Mouse (Mus musculus) intestine, embryonic 15.5 days (tissue): ENCODE measurements around the gene Akr7a5. TPM values are rescaled to one million over a fixed set of nuclear protein-coding genes. Genes with fewer than 3 reads are reported as not detected.

ENCODE experiments used
- ATAC-seq: fragments of 200-750 bp; cut with Nextera tagmentation; 2 replicates; pipeline ENCODE4 v1.8.0; 2017; ENCODE audit warnings: moderate TSS enrichment, moderate library complexity
- H3K27ac ChIP-seq: fragments of 300-500 bp; sonication (generic); 2 replicates; pipeline ENCODE4 v1.5.1; 2015; ENCODE audit warnings: mild to moderate bottlenecking, inconsistent platforms
- H3K27me3 ChIP-seq: fragments of 300-500 bp; sonication (generic); replicated peaks from 2 replicates; pipeline ENCODE4 v1.6.1; 2015; ENCODE audit warnings: inconsistent platforms
- H3K36me3 ChIP-seq: fragments of 300-500 bp; sonication (generic); 2 replicates; pipeline ENCODE4 v1.6.1; 2015; ENCODE audit warnings: inconsistent platforms
- H3K4me1 ChIP-seq: fragments of 300-500 bp; sonication (generic); replicated peaks from 2 replicates; pipeline ENCODE4 v1.6.1; 2015; ENCODE audit warnings: inconsistent platforms
- H3K4me2 ChIP-seq: fragments of 300-500 bp; sonication (generic); replicated peaks from 2 replicates; pipeline ENCODE4 v1.6.1; 2015; ENCODE audit warnings: mild to moderate bottlenecking, inconsistent platforms
- H3K4me3 ChIP-seq: fragments of 300-500 bp; sonication (generic); replicated peaks from 2 replicates; pipeline ENCODE4 v1.5.1; 2015; ENCODE audit warnings: inconsistent platforms
- H3K9ac ChIP-seq: fragments of 300-500 bp; sonication (generic); 2 replicates; pipeline ENCODE4 v1.6.1; 2015; ENCODE audit warnings: inconsistent platforms
- H3K9me3 ChIP-seq: fragments of 300-500 bp; sonication (generic); 2 replicates; pipeline ENCODE4 v1.6.1; 2016; ENCODE audit warnings: inconsistent platforms
- WGBS: fragments of 180-500 bp; shearing (Covaris S2); methylation state at CpG from one replicate; pipeline ENCODE4 v1.1.7; 2015; 5-methylcytosine and 5-hydroxymethylcytosine counted together
- polyA plus RNA-seq: library from polyadenylated mRNA; unstranded; fragments of >200 nt; fragmentation: Nextera tagmentation; extraction: Ambion mirVana; gene quantifications from 2 replicates; pipeline ENCODE4 v1.2.1, GENCODE M21; 2015

Gene Akr7a5
- polyA plus RNA-seq, 1 experiment from 2014 or later: 170 TPM

DNA sequence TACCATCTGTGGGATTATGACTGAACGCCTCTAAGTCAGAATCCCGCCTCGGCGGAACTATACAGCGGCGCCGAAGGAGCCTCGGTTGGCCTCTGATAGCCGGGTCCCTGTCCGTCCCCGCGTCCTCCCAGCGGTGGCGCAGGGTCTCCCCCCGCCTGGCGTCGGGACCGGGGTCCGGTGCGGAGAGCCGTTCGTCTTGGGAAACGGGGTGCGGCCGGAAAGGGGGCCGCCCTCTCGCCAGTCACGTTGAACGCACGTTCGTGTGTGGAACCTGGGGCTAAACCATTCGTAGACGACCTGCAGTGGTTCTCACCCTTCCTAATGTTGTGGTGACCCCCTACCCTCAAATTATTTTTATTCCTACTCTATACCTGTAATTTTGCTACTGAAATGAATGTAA, 27.6 kb downstream of the Akr7a5 start:
- no peaks in the 10 kb centered on the region for H3K9me3 ChIP-seq
- WGBS: 53% methylated on average over 33 of the region's 33 CpGs
- H3K4me3 ChIP-seq: no peak overlapping the region
- H3K9ac ChIP-seq: no peak overlapping the region
- no peak for ATAC-seq
- H3K36me3 ChIP-seq: no peaks in the 10 kb centered on the region
- no peak overlapping the region for H3K4me2 ChIP-seq
- 0 out of 2 replicates have a peak, but pooled peaks cover 7% of the 10 kb centered on the region for H3K4me1 ChIP-seq
- H3K27ac ChIP-seq: no peak overlapping the region
- peaks cover 5% of the 10 kb centered on the region for H3K27me3 ChIP-seq

DNA sequence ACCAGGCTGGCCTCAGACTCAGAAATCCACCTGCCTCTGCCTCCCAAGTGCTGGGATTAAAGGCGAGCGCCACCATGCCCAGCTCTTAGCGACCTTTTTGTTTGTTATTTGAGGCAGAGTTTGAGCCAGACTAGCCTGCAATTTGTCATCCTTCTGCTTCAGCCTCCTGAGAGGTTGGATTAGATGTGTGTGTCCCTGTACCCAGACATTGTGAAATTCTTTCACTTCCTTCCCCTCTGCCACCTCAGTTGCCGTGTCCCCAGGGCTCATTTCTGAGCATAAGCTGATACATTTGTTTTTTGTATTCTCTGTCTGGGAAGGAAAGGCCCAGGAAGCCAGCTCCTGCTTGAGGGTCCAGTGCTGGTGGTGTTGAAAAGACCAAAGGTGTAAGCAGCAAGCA, 30.3 kb downstream of the Akr7a5 start:
- no peaks in the 10 kb centered on the region for H3K9me3 ChIP-seq
- H3K4me1 ChIP-seq: 0 out of 2 replicates have a peak, but pooled peaks cover 3% of the 10 kb centered on the region
- WGBS: 75% methylated on average over 4 of the region's 4 CpGs
- H3K9ac ChIP-seq: no peak overlapping the region
- H3K27ac ChIP-seq: no peak overlapping the region
- ATAC-seq: no peak
- 0 out of 2 replicates have a peak, but pooled peaks cover 3% of the 10 kb centered on the region for H3K36me3 ChIP-seq
- no peak overlapping the region for H3K4me2 ChIP-seq
- no peak overlapping the region for H3K4me3 ChIP-seq
- H3K27me3 ChIP-seq: peaks cover 5% of the 10 kb centered on the region

DNA sequence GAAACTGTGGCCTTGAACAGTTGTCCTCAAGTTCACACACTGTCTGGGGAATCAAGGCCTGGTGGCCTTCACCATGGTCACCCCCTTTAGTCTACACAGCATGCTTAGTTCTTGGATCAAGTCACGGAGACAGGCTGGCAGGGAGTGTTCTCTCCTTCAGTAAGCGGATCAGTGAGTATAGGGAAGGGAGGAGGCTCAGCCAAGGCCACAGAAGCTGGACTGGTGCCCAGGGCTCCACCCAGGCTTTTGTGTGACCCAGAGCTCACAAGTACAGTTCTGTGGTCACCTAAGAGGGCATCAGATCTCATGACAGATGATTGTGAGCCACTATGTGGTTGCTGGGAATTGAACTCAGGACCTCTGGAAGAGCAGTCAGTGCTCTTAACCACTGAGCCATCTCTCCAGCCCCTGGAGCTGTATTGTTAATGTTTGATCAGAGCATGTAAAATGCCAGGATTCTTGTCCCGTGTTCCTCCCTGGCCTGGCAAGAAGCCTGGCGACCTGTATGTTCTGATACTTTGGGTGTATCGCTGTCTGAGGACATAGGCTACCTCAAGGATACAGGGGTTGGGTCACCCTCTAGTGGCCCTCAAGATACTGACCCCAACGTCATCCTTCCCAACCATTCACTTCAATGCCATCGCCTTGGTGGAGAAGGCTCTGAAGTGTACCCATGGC, 31.2 kb downstream of the Akr7a5 start:
- Histone ChIP-seq H3K27ac (no peak overlapping the region), H3K4me3 (no peak overlapping the region), H3K9ac (no peak overlapping the region), H3K4me2 (no peak overlapping the region), H3K27me3 (peaks cover 5% of the 10 kb centered on the region), H3K9me3 (no peaks in the 10 kb centered on the region), H3K4me1 (0 out of 2 replicates have a peak, but pooled peaks cover 3% of the 10 kb centered on the region), H3K36me3 (peaks cover 10% of the 10 kb centered on the region)
- 72% methylated on average over 7 of the region's 7 CpGs for WGBS
- no peak for ATAC-seq

DNA sequence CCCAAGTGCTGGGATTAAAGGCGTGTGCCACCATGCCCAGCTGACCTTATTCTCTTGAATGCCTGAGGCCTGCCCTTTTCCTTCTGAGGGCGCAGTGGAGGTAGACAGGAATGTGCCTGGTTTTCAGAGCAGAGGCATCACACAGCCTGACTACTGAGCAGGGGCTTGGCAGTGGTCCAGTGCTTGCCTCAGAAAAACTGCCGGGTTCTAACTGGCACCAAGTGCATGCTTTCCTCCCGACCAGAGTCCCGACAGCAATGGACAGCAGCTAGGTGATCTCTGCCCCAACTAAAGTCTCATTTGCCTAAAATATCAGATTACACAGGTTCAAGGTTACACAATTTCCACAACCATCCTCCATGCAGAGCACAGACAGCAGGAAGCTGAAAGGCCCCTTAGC, 33.2 kb downstream of the Akr7a5 start:
- Histone ChIP-seq H3K27ac (no peak overlapping the region), H3K9ac (no peak overlapping the region), H3K4me3 (no peak overlapping the region), H3K9me3 (no peaks in the 10 kb centered on the region), H3K36me3 (peaks cover 26% of the 10 kb centered on the region), H3K4me2 (no peak overlapping the region), H3K27me3 (no peaks in the 10 kb centered on the region), H3K4me1 (no peaks in the 10 kb centered on the region)
- WGBS: 54% methylated on average over 5 of the region's 5 CpGs
- no peak for ATAC-seq

DNA sequence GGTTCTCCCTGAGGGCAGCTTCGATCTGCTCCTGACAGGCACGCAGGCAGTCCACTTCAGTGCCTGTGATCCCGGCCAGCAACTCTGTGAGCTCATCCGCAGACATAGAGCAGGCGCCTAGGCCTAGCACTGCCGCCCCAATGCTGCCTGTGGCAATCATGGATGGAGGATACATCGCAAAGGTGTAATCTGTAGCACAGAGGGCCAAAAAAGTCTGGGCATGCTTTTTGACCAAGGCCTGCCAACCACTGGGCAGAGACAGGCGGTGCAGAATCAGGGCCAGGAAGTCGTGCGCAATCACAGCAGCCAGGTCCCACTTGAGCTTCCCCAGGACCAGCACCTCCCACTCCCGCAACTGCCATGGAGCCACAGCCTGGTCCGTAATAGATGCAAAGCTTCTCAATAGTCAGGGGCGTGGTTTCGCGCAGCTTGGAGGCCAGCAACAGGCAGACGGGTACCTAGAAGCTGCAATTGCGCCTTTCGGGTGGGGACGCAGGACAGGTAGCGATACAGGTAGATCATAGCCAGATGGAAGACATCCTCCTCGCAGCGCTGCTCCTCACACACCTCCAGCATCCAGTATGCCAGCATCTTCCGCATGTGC, 35.0 kb downstream of the Akr7a5 start:
- 82% methylated on average over 23 of the region's 23 CpGs for WGBS
- no peak overlapping the region for H3K27ac ChIP-seq
- no peak overlapping the region for H3K4me2 ChIP-seq
- no peaks in the 10 kb centered on the region; the same call in 1 of the 2 replicates for H3K4me1 ChIP-seq
- no peak overlapping the region for H3K4me3 ChIP-seq
- no peak overlapping the region for H3K9ac ChIP-seq
- ATAC-seq: no peak
- H3K9me3 ChIP-seq: no peaks in the 10 kb centered on the region
- H3K27me3 ChIP-seq: no peaks in the 10 kb centered on the region
- peaks cover 30% of the 10 kb centered on the region for H3K36me3 ChIP-seq

DNA sequence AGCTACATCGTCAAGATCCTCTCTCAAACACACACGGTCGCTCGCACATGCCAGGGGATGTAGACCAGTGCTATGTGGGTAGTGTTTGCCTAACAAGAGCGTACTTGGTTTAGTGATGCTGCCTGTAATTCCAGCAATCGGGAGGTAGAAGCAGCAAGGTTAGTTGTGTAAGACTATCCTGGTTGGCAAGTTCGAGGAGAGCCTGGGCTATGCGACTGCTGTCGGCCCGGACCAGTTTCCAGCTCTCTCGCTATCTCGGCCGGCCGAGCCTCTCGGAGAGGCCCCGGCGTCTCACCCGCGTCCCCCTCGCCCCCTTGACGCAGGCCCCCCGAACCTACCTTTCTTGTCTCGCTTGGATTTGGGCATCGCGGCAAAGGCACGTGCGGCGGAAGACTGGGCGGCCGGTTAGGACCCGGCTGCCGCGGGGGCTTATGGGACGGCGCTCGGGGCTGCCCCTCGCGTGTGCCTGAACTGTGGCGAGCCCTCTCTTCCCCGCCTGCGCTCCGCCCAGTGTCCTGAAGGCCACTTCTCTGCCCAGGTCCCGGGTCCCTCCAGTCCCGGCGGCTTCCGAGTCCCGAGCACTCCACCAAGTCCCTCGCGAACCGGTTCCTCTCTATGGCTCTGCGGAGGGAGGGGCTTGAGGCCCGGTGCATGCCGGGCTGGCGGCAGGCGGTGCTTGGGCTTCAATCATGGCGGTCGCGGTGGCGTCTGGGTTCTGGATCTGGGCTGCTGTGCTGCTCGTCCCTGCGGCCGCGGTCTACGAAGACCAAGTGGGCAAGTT, 41.6 kb downstream of the Akr7a5 start, which contains the start of the genes Mrto4, Emc1 and Ubr4:
Mrto4 (minus strand) TSS at position 646 of the 781 bp plus-strand sequence.
Emc1 (plus strand) TSS at position 657 of the 781 bp plus-strand sequence.
Ubr4 (plus strand) TSS at position 679 of the 781 bp plus-strand sequence.
- peak within 1 kb of the TSS; percentile 86 for H3K9ac ChIP-seq
- no peaks in the 10 kb centered on the region for H3K27me3 ChIP-seq
- no peaks in the 10 kb centered on the region for H3K9me3 ChIP-seq
- peak within 1 kb of the TSS; percentile 83 for H3K4me3 ChIP-seq
- H3K27ac ChIP-seq: peak within 1 kb of the TSS; percentile 96
- peak within 1 kb of the TSS; percentile 83 for H3K4me2 ChIP-seq
- H3K36me3 ChIP-seq: peaks cover 23% of the 10 kb centered on the region
- peak; percentile 97 for ATAC-seq
- H3K4me1 ChIP-seq: peaks cover 15% of the 10 kb centered on the region
- under 1% methylated on average over 64 of the region's 64 CpGs for WGBS

DNA sequence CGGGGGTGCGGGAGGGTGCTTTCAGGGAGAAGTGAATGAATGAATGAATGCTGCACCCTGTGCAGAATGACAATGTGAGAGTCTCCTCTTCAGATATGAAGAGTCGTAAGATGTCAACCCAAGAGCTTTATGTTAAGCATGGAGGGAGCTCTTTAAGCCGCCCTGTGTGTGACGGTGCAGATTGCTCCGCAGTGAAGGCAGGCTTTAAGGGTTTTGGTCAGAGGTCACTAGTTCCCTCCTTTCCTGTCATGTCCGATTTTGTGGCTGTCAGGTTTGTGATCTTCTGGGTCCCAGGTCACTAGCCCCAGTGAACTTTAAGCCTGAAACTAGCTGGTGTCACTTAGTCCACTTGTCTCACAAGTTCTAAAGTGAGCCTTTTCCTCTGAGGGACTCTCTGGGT, 42.3 kb downstream of the Akr7a5 start:
- Histone ChIP-seq H3K27ac (no peak overlapping the region; the same call in 1 of the 2 replicates), H3K4me3 (peak overlapping the region; percentile 83), H3K9ac (peak overlapping the region; percentile 86), H3K36me3 (peaks cover 23% of the 10 kb centered on the region), H3K9me3 (no peaks in the 10 kb centered on the region), H3K27me3 (no peaks in the 10 kb centered on the region), H3K4me2 (peak overlapping the region; percentile 83), H3K4me1 (peaks cover 15% of the 10 kb centered on the region)
- WGBS: 2% methylated on average over 7 of the region's 7 CpGs
- ATAC-seq: peak; percentile 47; the same call in 1 of the 2 replicates

DNA sequence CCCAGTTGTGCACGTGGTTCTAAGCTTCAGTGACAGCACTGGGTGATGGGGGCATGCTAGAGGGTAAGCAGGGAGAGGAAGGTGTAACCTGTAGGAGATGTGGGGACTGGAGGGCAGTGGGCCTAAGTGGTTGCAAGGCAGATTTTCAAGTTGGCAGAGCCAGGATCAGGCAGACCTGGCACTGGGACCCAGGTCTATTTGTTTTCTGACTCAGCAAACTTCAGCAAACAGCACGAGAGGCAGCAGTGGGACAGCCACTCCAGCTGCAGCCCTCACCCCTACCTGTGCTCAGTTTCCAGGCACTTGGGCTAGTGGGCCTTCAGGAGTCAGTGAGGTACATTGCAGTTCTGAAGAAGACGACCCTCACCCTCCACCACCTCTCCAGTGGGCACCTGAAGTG, 46.7 kb downstream of the Akr7a5 start:
- peaks cover 4% of the 10 kb centered on the region for H3K4me1 ChIP-seq
- ATAC-seq: no peak
- H3K9ac ChIP-seq: no peak overlapping the region
- no peaks in the 10 kb centered on the region for H3K27me3 ChIP-seq
- WGBS: 78% methylated on average over 3 of the region's 3 CpGs
- no peak overlapping the region for H3K27ac ChIP-seq
- no peaks in the 10 kb centered on the region for H3K9me3 ChIP-seq
- no peak overlapping the region for H3K4me2 ChIP-seq
- no peak overlapping the region for H3K4me3 ChIP-seq
- peaks cover 30% of the 10 kb centered on the region for H3K36me3 ChIP-seq

DNA sequence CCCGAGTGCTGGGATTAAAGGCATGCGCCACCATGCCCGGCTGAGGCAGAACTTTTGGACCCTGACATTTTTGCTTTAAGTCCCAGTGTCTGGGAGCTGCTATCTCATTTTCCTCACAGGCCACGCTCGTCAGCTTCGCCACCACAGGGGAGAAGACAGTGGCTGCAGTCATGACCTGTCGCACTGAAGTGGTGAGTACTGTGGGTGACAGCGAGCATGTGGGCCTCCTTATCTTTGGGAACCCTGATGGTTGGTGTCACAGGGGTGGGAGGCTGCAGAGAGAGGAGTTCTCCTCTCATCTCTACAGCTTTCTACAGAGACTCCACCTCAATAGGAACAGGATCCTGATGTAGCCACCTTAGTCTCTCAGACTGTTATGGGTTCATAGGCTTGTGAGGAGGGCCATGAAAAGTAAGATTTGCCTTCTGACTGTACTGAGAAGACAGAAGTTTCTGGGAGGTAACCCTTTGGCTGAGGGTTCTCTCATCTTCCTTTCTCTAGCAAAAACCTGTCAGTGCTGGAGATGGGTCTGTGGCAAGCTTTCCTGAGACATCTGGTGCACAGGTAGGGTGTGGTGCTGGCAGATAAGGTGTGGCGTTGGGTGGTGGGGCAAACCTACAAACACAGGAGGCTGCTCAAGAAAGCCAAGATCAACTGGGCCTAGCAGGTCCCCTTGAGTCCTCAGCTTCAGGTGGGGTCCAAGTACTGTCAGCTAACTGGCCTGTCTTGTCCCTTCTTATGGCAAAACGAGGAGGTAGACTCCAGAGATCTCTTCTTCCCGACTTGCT, 50.4 kb downstream of the Akr7a5 start:
- 93% methylated on average over 11 of the region's 11 CpGs for WGBS
- Histone ChIP-seq H3K27me3 (no peaks in the 10 kb centered on the region), H3K4me3 (no peak overlapping the region), H3K4me2 (no peak overlapping the region), H3K9ac (no peak overlapping the region), H3K9me3 (no peaks in the 10 kb centered on the region), H3K27ac (no peak overlapping the region), H3K36me3 (peaks cover 55% of the 10 kb centered on the region), H3K4me1 (no peaks in the 10 kb centered on the region)
- ATAC-seq: no peak

DNA sequence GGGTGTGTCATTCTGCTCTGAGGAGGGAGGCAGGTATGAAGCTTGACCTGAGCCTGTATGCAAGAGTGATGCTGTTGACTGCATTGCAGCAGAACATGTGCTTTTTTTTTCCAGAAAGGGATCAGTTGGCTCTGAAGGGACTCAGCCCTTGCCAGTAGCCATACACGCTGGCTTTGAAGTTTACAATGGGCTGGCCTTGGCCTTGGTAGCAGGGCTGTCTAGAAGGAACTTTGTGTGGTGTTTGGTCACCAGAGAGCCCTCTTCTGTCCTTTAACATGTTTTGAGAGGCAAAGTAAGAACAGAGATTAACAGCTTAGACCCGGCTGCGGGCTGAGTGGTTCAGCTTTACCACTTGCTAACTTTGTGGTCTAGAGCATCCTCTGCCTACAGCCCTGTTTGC, 56.8 kb downstream of the Akr7a5 start:
- Histone ChIP-seq H3K4me2 (no peak overlapping the region), H3K4me3 (no peak overlapping the region), H3K4me1 (no peaks in the 10 kb centered on the region), H3K27ac (no peak overlapping the region), H3K27me3 (no peaks in the 10 kb centered on the region), H3K9ac (no peak overlapping the region), H3K36me3 (peaks cover 61% of the 10 kb centered on the region), H3K9me3 (no peaks in the 10 kb centered on the region)
- no peak for ATAC-seq
- WGBS: 93% methylated on average over 3 of the region's 3 CpGs
